Mouse (Mus musculus) forebrain, embryonic 11.5 days (tissue): Measurements from ENCODE around the gene Treml4. TPM values are rescaled to one million over a fixed set of nuclear protein-coding genes. Genes with fewer than 3 reads are reported as not detected.

Experiments used
- ATAC-seq: fragments of 200-750 bp; cut with Nextera tagmentation; replicated peaks from 2 replicates; pipeline ENCODE4 v1.8.0; 2017; ENCODE audit warnings: moderate TSS enrichment; ENCODE audit not compliant: low FRiP score
- DNase-seq: peaks from one replicate; pipeline ENCODE4 v3.0.0-alpha.2; 2017; ENCODE audit warnings: low spot score
- H3K27ac ChIP-seq: fragments of 300-500 bp; sonication (generic); 2 replicates; pipeline ENCODE4 v1.5.1; 2014; ENCODE audit warnings: low read depth, low read length
- H3K27me3 ChIP-seq: fragments of 300-500 bp; sonication (generic); 2 replicates; pipeline ENCODE4 v1.6.1; 2014; ENCODE audit warnings: mild to moderate bottlenecking, low read length, mixed read lengths; ENCODE audit not compliant: control insufficient read depth, insufficient read depth
- H3K36me3 ChIP-seq: fragments of 300-500 bp; sonication (generic); 2 replicates; pipeline ENCODE4 v1.6.1; 2014; ENCODE audit warnings: mild to moderate bottlenecking, low read length, moderate library complexity, mixed read lengths; ENCODE audit not compliant: control insufficient read depth, insufficient read depth
- H3K4me1 ChIP-seq: fragments of 300-500 bp; sonication (generic); replicated peaks from 2 replicates; pipeline ENCODE4 v1.6.1; 2014; ENCODE audit warnings: low read length, mixed read lengths; ENCODE audit not compliant: control insufficient read depth, insufficient read depth
- H3K4me2 ChIP-seq: fragments of 300-500 bp; sonication (generic); 2 replicates; pipeline ENCODE4 v1.6.1; 2014; ENCODE audit warnings: low read depth, mild to moderate bottlenecking, low read length, moderate library complexity, mixed read lengths; ENCODE audit not compliant: severe bottlenecking
- H3K4me3 ChIP-seq: fragments of 300-500 bp; sonication (generic); 2 replicates; pipeline ENCODE4 v1.5.1; 2014; ENCODE audit warnings: low read depth, low read length
- H3K9ac ChIP-seq: fragments of 300-500 bp; sonication (generic); 2 replicates; pipeline ENCODE4 v1.6.1; 2014; ENCODE audit warnings: low read length
- H3K9me3 ChIP-seq: fragments of 300-500 bp; sonication (generic); 2 replicates; pipeline ENCODE4 v1.6.1; 2016; ENCODE audit warnings: low read length, mixed read lengths; ENCODE audit not compliant: control insufficient read depth
- WGBS: fragments of 180-500 bp; shearing (Covaris S2); extraction: QIAGEN DNeasy Blood & Tissue Kit; methylation state at CpG from one replicate; pipeline ENCODE4 v1.1.7; 2014; 5-methylcytosine and 5-hydroxymethylcytosine counted together
- polyA plus RNA-seq: library from polyadenylated mRNA; unstranded; fragments of >200 nt; fragmentation: Nextera tagmentation; extraction: Ambion mirVana; gene quantifications from 2 replicates; pipeline ENCODE4 v1.2.1, GENCODE M21; 2014

Gene Treml4
- polyA plus RNA-seq, 1 experiment from 2014 or later = not detected

DNA sequence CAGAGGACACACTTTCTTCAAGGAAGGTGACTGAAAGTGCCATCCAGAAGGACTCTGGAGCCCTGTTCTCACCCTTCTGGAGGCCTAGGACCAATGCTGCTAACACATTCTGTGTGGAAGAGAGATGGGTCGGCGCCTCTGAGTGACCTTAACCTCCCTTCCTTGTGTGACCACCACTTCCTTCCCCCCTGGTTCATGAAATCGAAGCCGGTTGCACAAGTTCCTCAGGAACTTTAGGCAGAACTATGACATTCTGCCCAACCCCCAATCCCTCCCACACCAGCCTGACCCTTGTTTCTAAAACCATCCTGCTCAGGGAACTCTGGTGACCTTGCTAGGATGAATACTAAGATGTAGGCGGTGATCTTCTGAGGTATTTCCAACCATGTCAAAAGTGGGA is 60.2 kb downstream of the Treml4 start:
- ATAC-seq (no peak), DNase-seq (no peak)
- H3K4me1 ChIP-seq = no peaks in the 10 kb centered on the region
- H3K27ac ChIP-seq = no peak overlapping the region
- H3K4me2 ChIP-seq = no peak overlapping the region
- H3K36me3 ChIP-seq = no peaks in the 10 kb centered on the region
- no peaks in the 10 kb centered on the region for H3K9me3 ChIP-seq
- WGBS = 91% methylated on average over 5 of the region's 5 CpGs
- H3K4me3 ChIP-seq = no peak overlapping the region
- no peaks in the 10 kb centered on the region for H3K27me3 ChIP-seq
- H3K9ac ChIP-seq = no peak overlapping the region

Other genes starting within 250 kb of the Treml4 start
- not detected in 2 replicates for gene 1700122O11Rik, start 226.0 kb upstream of the Treml4 start, polyA plus RNA-seq
- not detected in 2 replicates for gene 1700067P10Rik, start 175.0 kb upstream of the Treml4 start, polyA plus RNA-seq
- gene 9830107B12Rik, start 118.0 kb upstream of the Treml4 start, polyA plus RNA-seq = not detected in 2 replicates
- not detected in 2 replicates for gene A530064D06Rik, start 97.0 kb upstream of the Treml4 start, polyA plus RNA-seq
- gene Trem1, start 31.5 kb upstream of the Treml4 start, polyA plus RNA-seq = 0.12 TPM in 1 of 2 replicates, not detected in the other
- not detected in 2 replicates for gene Trem3, start 16.5 kb upstream of the Treml4 start, polyA plus RNA-seq
- gene Treml2, start 35.2 kb downstream of the Treml4 start, polyA plus RNA-seq = 0.20 and 0.51 TPM in 2 replicates
- 0.25 TPM in 1 of 2 replicates, not detected in the other for gene B430306N03Rik, start 51.8 kb downstream of the Treml4 start, polyA plus RNA-seq
- 1.0 and 1.2 TPM in 2 replicates for gene Trem2, start 82.1 kb downstream of the Treml4 start, polyA plus RNA-seq
- 2.6 TPM in 2 replicates for gene Treml1, start 95.6 kb downstream of the Treml4 start, polyA plus RNA-seq
- gene Nfya, start 145.6 kb downstream of the Treml4 start, polyA plus RNA-seq = 24.5 and 25.6 TPM in 2 replicates
- gene Oard1, start 145.7 kb downstream of the Treml4 start, polyA plus RNA-seq = 91.6 and 91.8 TPM in 2 replicates
- gene Apobec2, start 168.6 kb downstream of the Treml4 start, polyA plus RNA-seq = 0.51 and 0.56 TPM in 2 replicates
- gene Tspo2, start 187.2 kb downstream of the Treml4 start, polyA plus RNA-seq = 0.63 and 1.4 TPM in 2 replicates
- gene Unc5cl, start 190.6 kb downstream of the Treml4 start, polyA plus RNA-seq = 0.17 and 0.25 TPM in 2 replicates